Mouse (Mus musculus): ENCODE data around the gene Trcg1. TPM values are rescaled to one million over a fixed set of nuclear protein-coding genes. Genes with fewer than 3 reads are reported as not detected.

Gene Trcg1
- not detected for polyA plus RNA-seq (2014; fragmentation: Illumina TruSeq; extraction: RNeasy Lipid Tissue Mini Kit (QIAGEN cat#74804); ENCODE audit: low read depth, low replicate concordance)

GRCm38 (mm10) chr9:57236256-57236655 is at the start of gene Trcg1:
Gene Trcg1, plus strand, starts transcription at chr9:57236556.

GRCm38 (mm10) chr9:57261913-57262794 is 25.8 kb downstream of the Trcg1 start, which contains the start of gene 1700017B05Rik:
Gene 1700017B05Rik, minus strand, starts transcription at chr9:57262612.

Other genes with a start within 250 kb of the Trcg1 start
- gene Ptpn9, start 241.6 kb upstream of the Trcg1 start, polyA plus RNA-seq (2014; fragmentation: Illumina TruSeq; extraction: RNeasy Lipid Tissue Mini Kit (QIAGEN cat#74804); ENCODE audit: low read depth, low replicate concordance), result 8.3 TPM
- 15.7 TPM for gene Sin3a, start 164.5 kb upstream of the Trcg1 start, polyA plus RNA-seq (2014; fragmentation: Illumina TruSeq; extraction: RNeasy Lipid Tissue Mini Kit (QIAGEN cat#74804); ENCODE audit: low read depth, low replicate concordance)
- 72.6 TPM for gene Man2c1, start 105.9 kb upstream of the Trcg1 start, polyA plus RNA-seq (2014; fragmentation: Illumina TruSeq; extraction: RNeasy Lipid Tissue Mini Kit (QIAGEN cat#74804); ENCODE audit: low read depth, low replicate concordance)
- 7.2 TPM for gene Neil1, start 88.3 kb upstream of the Trcg1 start, polyA plus RNA-seq (2014; fragmentation: Illumina TruSeq; extraction: RNeasy Lipid Tissue Mini Kit (QIAGEN cat#74804); ENCODE audit: low read depth, low replicate concordance)
- gene Commd4, start 78.2 kb upstream of the Trcg1 start, polyA plus RNA-seq (2014; fragmentation: Illumina TruSeq; extraction: RNeasy Lipid Tissue Mini Kit (QIAGEN cat#74804); ENCODE audit: low read depth, low replicate concordance), result 40.3 TPM
- 4.6 TPM for gene 1700017B05Rik, start 26.1 kb downstream of the Trcg1 start, polyA plus RNA-seq (2014; fragmentation: Illumina TruSeq; extraction: RNeasy Lipid Tissue Mini Kit (QIAGEN cat#74804); ENCODE audit: low read depth, low replicate concordance)
- 18.6 TPM for gene Ppcdc, start 203.6 kb downstream of the Trcg1 start, polyA plus RNA-seq (2014; fragmentation: Illumina TruSeq; extraction: RNeasy Lipid Tissue Mini Kit (QIAGEN cat#74804); ENCODE audit: low read depth, low replicate concordance)
- gene Scamp5, start 231.5 kb downstream of the Trcg1 start, polyA plus RNA-seq (2014; fragmentation: Illumina TruSeq; extraction: RNeasy Lipid Tissue Mini Kit (QIAGEN cat#74804); ENCODE audit: low read depth, low replicate concordance), result 8.7 TPM

All from heart, adult 10 weeks (tissue).